ENCODE assay signal across 12 mouse cellular contexts in genomic region chr10:108581555-108582396, GRCm38 (mm10).
A peak's percentile ranks its signal among the peaks of the same experiment; 100 is the strongest.
DNase-seq lines count a peak whose midpoint lies in the region; ATAC-seq and TF ChIP-seq lines count a peak whose summit lies in the region.
"Had no signal": no experiment of that assay in that cellular context is flagged by ENCODE, and none has a peak within 500 bp of the region (broad histone marks: within the 10 kb centered on the region; RNA-seq: fewer than 3 reads in every experiment).

No protein-coding gene starts in this region.

- no peaks in the 10 kb centered on the region for H3K79me3 ChIP-seq in C2C12 (ENCODE audit: low read depth)

- peak overlapping the region; percentile 86 for H3K27ac ChIP-seq in embryonic fibroblast, embryonic 13.5 days (ENCODE audit: insufficient read depth, low read length)
- no peak overlapping the region for H3K27ac ChIP-seq in midbrain, embryonic 12.5 days (replicated peaks)
- H3K27ac ChIP-seq: heart, adult 2 months; lung, embryonic 15.5 days had no signal

- H3ac ChIP-seq in C2C12 (ENCODE audit: control insufficient read depth, insufficient read length, low read depth): no peak overlapping the region

- H3K79me2 ChIP-seq in C2C12 (ENCODE audit: control insufficient read depth, insufficient read depth): no peaks in the 10 kb centered on the region

- WGBS in midbrain, embryonic 12.5 days: 77% methylated on average over 12 of the region's 12 CpGs

- H3K9ac ChIP-seq in midbrain, embryonic 12.5 days (replicated peaks): no peak overlapping the region
- H3K9ac ChIP-seq: lung, embryonic 15.5 days had no signal

- H3K4me3 ChIP-seq in C2C12 (ENCODE audit: insufficient read depth, poor library complexity, severe bottlenecking): no peak overlapping the region
- H3K4me3 ChIP-seq in embryonic fibroblast, embryonic 13.5 days (ENCODE audit: insufficient read depth, low read length): no peak overlapping the region
- H3K4me3 ChIP-seq in midbrain, embryonic 12.5 days: no peak overlapping the region
- H3K4me3 ChIP-seq: heart, adult 2 months; lung, embryonic 15.5 days had no signal

- no peak for TF ChIP-seq CTCF in C2C12 (IDR thresholded peaks at IDR 0.05; ENCODE audit: control insufficient read depth, insufficient read depth, insufficient read length)
- TF ChIP-seq CTCF in embryonic fibroblast, embryonic 13.5 days (IDR thresholded peaks at IDR 0.05; ENCODE audit: borderline replicate concordance, insufficient read depth, low read length): no peak

- peaks cover 10% of the 10 kb centered on the region for H3K4me1 ChIP-seq in embryonic fibroblast, embryonic 13.5 days (ENCODE audit: control insufficient read depth, insufficient read depth, low read length)
- H3K4me1 ChIP-seq in midbrain, embryonic 12.5 days: peaks cover 15% of the 10 kb centered on the region
- H3K4me1 ChIP-seq: lung, embryonic 15.5 days had no signal

- no peak overlapping the region for H3K4me2 ChIP-seq in midbrain, embryonic 12.5 days (replicated peaks)
- H3K4me2 ChIP-seq: lung, embryonic 15.5 days had no signal

- H3K27me3 ChIP-seq in C2C12 (ENCODE audit: control insufficient read depth, insufficient read depth, insufficient read length): no peaks in the 10 kb centered on the region
- no peaks in the 10 kb centered on the region for H3K27me3 ChIP-seq in midbrain, embryonic 12.5 days
- H3K27me3 ChIP-seq: lung, embryonic 15.5 days had no signal

- no peaks in the 10 kb centered on the region for H3K9me3 ChIP-seq in midbrain, embryonic 12.5 days
- H3K9me3 ChIP-seq: lung, embryonic 15.5 days had no signal

- H3K36me3 ChIP-seq in C2C12 (ENCODE audit: control insufficient read depth, insufficient read depth): no peaks in the 10 kb centered on the region
- H3K36me3 ChIP-seq in midbrain, embryonic 12.5 days: no peaks in the 10 kb centered on the region
- H3K36me3 ChIP-seq: lung, embryonic 15.5 days had no signal

- intact Hi-C loops in left cerebral cortex, postnatal 14 days (cut with DNase I): no loop called here

- DNase-seq in heart, adult 11 months: peak; percentile 55
- no peak for DNase-seq in heart, adult 9 months (ENCODE audit: low spot score in 2 of 2)
- no peak for DNase-seq in frontal cortex, postnatal 10 days (ENCODE audit: low spot score in 2 of 2)
- DNase-seq in left cerebral cortex, postnatal 14 days (ENCODE audit: low spot score in 2 of 2): no peak
- no peak for DNase-seq in gastrocnemius, adult 8-10 months (ENCODE audit: low spot score in 2 of 2)
- DNase-seq: cerebellum, adult 11-12 months; heart, adult 2 months; kidney, postnatal 36 days had no signal

- ATAC-seq in midbrain, embryonic 12.5 days (ENCODE audit: low FRiP score, low read depth): peak; percentile 14; the same call in 1 of the 2 replicates

- TF ChIP-seq POLR2A in embryonic fibroblast, embryonic 13.5 days (IDR thresholded peaks at IDR 0.05; ENCODE audit: low read depth, low read length): no peak

TF ChIP-seq in C2C12, 6 proteins besides CTCF, POLR2A, EP300 and RAD21:
- TF ChIP-seq MAX (IDR thresholded peaks at IDR 0.05): peak; percentile 3
- TF ChIP-seq MYOG (IDR thresholded peaks at IDR 0.05; ENCODE audit: control insufficient read depth, extremely low read depth, insufficient read length): no peak
- peak; percentile 36 for TF ChIP-seq CEBPB (IDR thresholded peaks at IDR 0.05; ENCODE audit: low read depth)
